In the genomic region with DNA sequence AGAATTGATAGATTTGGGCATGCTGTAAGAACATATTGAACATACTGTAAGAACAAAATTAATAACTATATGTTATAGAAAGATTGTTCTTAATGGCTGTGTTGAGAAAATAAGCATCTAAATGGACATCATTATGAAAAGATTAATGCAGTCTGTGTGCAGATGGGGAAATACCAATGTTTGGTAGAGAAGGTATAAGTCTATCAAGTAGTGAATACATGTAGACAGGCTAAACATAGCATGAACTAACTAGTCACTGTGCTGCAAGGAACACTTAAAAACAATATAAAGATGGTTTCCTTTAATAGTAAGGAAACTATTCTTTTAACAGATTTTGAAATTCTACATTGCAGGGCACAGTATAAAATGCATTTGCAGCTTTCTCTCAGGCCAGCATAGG, we compare ENCODE assay signal across 14 mouse cellular contexts. TPM values are rescaled to one million over a fixed set of nuclear protein-coding genes. Genes with fewer than 3 reads are reported as not detected.
A peak's percentile ranks its signal among the peaks of the same experiment; 100 is the strongest.
DNase-seq lines count a peak whose midpoint lies in the region; ATAC-seq and TF ChIP-seq lines count a peak whose summit lies in the region.
"Had no signal": no experiment of that assay in that cellular context is flagged by ENCODE, and none has a peak within 500 bp of the region (broad histone marks: within the 10 kb centered on the region; RNA-seq: fewer than 3 reads in every experiment).

No protein-coding gene starts in this region.

- no peaks in the 10 kb centered on the region for H3K27me3 ChIP-seq in kidney, embryonic 15.5 days
- no peaks in the 10 kb centered on the region for H3K27me3 ChIP-seq in kidney, adult 2 months (replicated peaks; ENCODE audit: control insufficient read depth, insufficient read depth, low read length)
- no peaks in the 10 kb centered on the region for H3K27me3 ChIP-seq in forebrain, embryonic 11.5 days (ENCODE audit: control insufficient read depth, insufficient read depth, low read length)
- H3K27me3 ChIP-seq in intestine, embryonic 15.5 days (replicated peaks) = no peaks in the 10 kb centered on the region
- H3K27me3 ChIP-seq in midbrain, embryonic 15.5 days (replicated peaks) = no peaks in the 10 kb centered on the region
- H3K27me3 ChIP-seq: CH12.LX had no signal

- ATAC-seq in kidney, embryonic 15.5 days (replicated peaks; ENCODE audit: low FRiP score) = no peak
- no peak for ATAC-seq in forebrain, embryonic 11.5 days (replicated peaks; ENCODE audit: low FRiP score)
- no peak for ATAC-seq in intestine, embryonic 15.5 days
- peak; percentile 55 for ATAC-seq in midbrain, embryonic 15.5 days (replicated peaks)

- no peak overlapping the region for H3K9ac ChIP-seq in kidney, embryonic 15.5 days
- peak overlapping the region; percentile 50 for H3K9ac ChIP-seq in forebrain, embryonic 11.5 days (ENCODE audit: low read length)
- no peak overlapping the region for H3K9ac ChIP-seq in intestine, embryonic 15.5 days
- peak overlapping the region; percentile 13; the same call in 1 of the 2 replicates for H3K9ac ChIP-seq in midbrain, embryonic 15.5 days

- no peak overlapping the region for H3K27ac ChIP-seq in kidney, embryonic 15.5 days
- no peak overlapping the region for H3K27ac ChIP-seq in kidney, adult 2 months (ENCODE audit: insufficient read depth, low read depth, low read length)
- peak overlapping the region; percentile 71 for H3K27ac ChIP-seq in forebrain, embryonic 11.5 days (ENCODE audit: low read depth, low read length)
- H3K27ac ChIP-seq in intestine, embryonic 15.5 days = no peak overlapping the region
- peak overlapping the region; percentile 72 for H3K27ac ChIP-seq in midbrain, embryonic 15.5 days

- H3K4me2 ChIP-seq in kidney, embryonic 15.5 days = peak overlapping the region; percentile 44; the same call in 1 of the 2 replicates
- H3K4me2 ChIP-seq in forebrain, embryonic 11.5 days (ENCODE audit: low read depth, low read length, severe bottlenecking) = peak overlapping the region; percentile 32; the same call in 1 of the 2 replicates
- peak overlapping the region; percentile 49 for H3K4me2 ChIP-seq in intestine, embryonic 15.5 days (replicated peaks)
- H3K4me2 ChIP-seq in midbrain, embryonic 15.5 days = peak overlapping the region; percentile 42

- H3K9me3 ChIP-seq in kidney, embryonic 15.5 days (replicated peaks) = no peaks in the 10 kb centered on the region
- H3K9me3 ChIP-seq in forebrain, embryonic 11.5 days (ENCODE audit: control insufficient read depth, low read length) = no peaks in the 10 kb centered on the region
- no peaks in the 10 kb centered on the region for H3K9me3 ChIP-seq in intestine, embryonic 15.5 days
- no peaks in the 10 kb centered on the region for H3K9me3 ChIP-seq in midbrain, embryonic 15.5 days

- TF ChIP-seq CTCF in kidney, adult 2 months (conservative IDR thresholded peaks at IDR 0.05; ENCODE audit: insufficient read depth, insufficient read length, low read depth, low read length) = no peak

- TF ChIP-seq POLR2A in kidney, adult 2 months (IDR thresholded peaks at IDR 0.05; ENCODE audit: low read depth, low read length) = no peak

- no peak for DNase-seq in kidney, adult 2 months
- DNase-seq in forebrain, embryonic 11.5 days (ENCODE audit: low spot score) = no peak
- DNase-seq in adrenal gland, postnatal 25 days = no peak
- no peak for DNase-seq in cerebellum, adult 18-20 months
- DNase-seq in layer of hippocampus, postnatal 25 days (ENCODE audit: extremely low spot score in 1 of 2, low spot score in 1 of 2) = no peak
- DNase-seq: cerebellum, adult 8-10 months; kidney, adult 11 months; left cerebral cortex, postnatal 4 days; right cerebral cortex, postnatal 25 days had no signal

- H3K4me3 ChIP-seq in kidney, embryonic 15.5 days (replicated peaks) = no peak overlapping the region; the same call in 1 of the 2 replicates
- H3K4me3 ChIP-seq in kidney, adult 2 months (ENCODE audit: insufficient read depth, low read depth, low read length) = no peak overlapping the region
- H3K4me3 ChIP-seq in forebrain, embryonic 11.5 days (ENCODE audit: low read depth, low read length) = no peak overlapping the region
- no peak overlapping the region for H3K4me3 ChIP-seq in intestine, embryonic 15.5 days (replicated peaks)
- H3K4me3 ChIP-seq in midbrain, embryonic 15.5 days = peak overlapping the region; percentile 24; the same call in 1 of the 2 replicates

- H3K4me1 ChIP-seq in kidney, embryonic 15.5 days = no peaks in the 10 kb centered on the region
- no peaks in the 10 kb centered on the region for H3K4me1 ChIP-seq in kidney, adult 2 months (ENCODE audit: control insufficient read depth, insufficient read depth, low read length)
- peaks cover 4% of the 10 kb centered on the region; the same call in 1 of the 2 replicates for H3K4me1 ChIP-seq in forebrain, embryonic 11.5 days (replicated peaks; ENCODE audit: control insufficient read depth, insufficient read depth, low read length)
- H3K4me1 ChIP-seq in intestine, embryonic 15.5 days (replicated peaks) = no peaks in the 10 kb centered on the region
- H3K4me1 ChIP-seq in midbrain, embryonic 15.5 days = peaks cover 11% of the 10 kb centered on the region

- no peaks in the 10 kb centered on the region for H3K36me3 ChIP-seq in kidney, embryonic 15.5 days
- no peaks in the 10 kb centered on the region for H3K36me3 ChIP-seq in kidney, adult 2 months (ENCODE audit: control insufficient read depth, insufficient read depth, low read length)
- H3K36me3 ChIP-seq in forebrain, embryonic 11.5 days (ENCODE audit: control insufficient read depth, insufficient read depth, low read length) = no peaks in the 10 kb centered on the region
- no peaks in the 10 kb centered on the region for H3K36me3 ChIP-seq in intestine, embryonic 15.5 days
- H3K36me3 ChIP-seq in midbrain, embryonic 15.5 days (replicated peaks) = no peaks in the 10 kb centered on the region

RNA-seq across cellular contexts. Expression of gene Lin28b, which starts 39.6 kb away (rescaled TPM):
- 1.6 TPM in 2 replicates for polyA plus RNA-seq in kidney, embryonic 15.5 days (2015; fragmentation: Nextera tagmentation; extraction: Ambion mirVana)
- polyA plus RNA-seq in kidney, adult 2 months (2012; rRNA removed) = 0.01 TPM in 1 of 2 replicates, not detected in the other
- 23.3 and 27.6 TPM in 2 replicates for polyA plus RNA-seq in forebrain, embryonic 11.5 days (2014; fragmentation: Nextera tagmentation; extraction: Ambion mirVana)
- 0.92 and 1.2 TPM in 2 replicates for polyA plus RNA-seq in intestine, embryonic 15.5 days (2015; fragmentation: Nextera tagmentation; extraction: Ambion mirVana)
- 8.7 and 9.0 TPM in 2 replicates for polyA plus RNA-seq in midbrain, embryonic 15.5 days (2015; fragmentation: Nextera tagmentation; extraction: Ambion mirVana)
- total RNA-seq in adrenal gland, postnatal 25 days (2021) = 0.15 TPM in 1 of 2 replicates, not detected in the other
- under 1 TPM; 0.71 to 0.89 TPM for total RNA-seq in layer of hippocampus, postnatal 25 days (2021)
- total RNA-seq: monocyte, adult 5-6 weeks had no signal

Comparison
In these comparisons a context has a peak if more than half of its experiments do, and no peak if none do; other contexts are left out.
1. H3K27ac ChIP-seq: peak in forebrain, embryonic 11.5 days (single experiment) and midbrain, embryonic 15.5 days (single experiment); none in kidney, embryonic 15.5 days (single experiment), kidney, adult 2 months (single experiment) and intestine, embryonic 15.5 days (single experiment).
2. H3K9ac ChIP-seq: peak in forebrain, embryonic 11.5 days (single experiment) and midbrain, embryonic 15.5 days (single experiment); none in kidney, embryonic 15.5 days (single experiment) and intestine, embryonic 15.5 days (single experiment).
3. Peak in every context shown above with its lines, with median percentiles within 50 percentile points of each other: H3K4me2 ChIP-seq.